Mouse (Mus musculus) B cell, adult 2 months (primary cell): Measurements from ENCODE around the gene Arhgap23.

Source experiments
- DNase-seq, 2 experiments: peaks; one replicate each; pipeline ENCODE4 v3.0.0; 2022

The Arhgap23 gene

GRCm38 (mm10) chr11:97435808-97436491 lies 20.6 kb downstream of the Arhgap23 start:
- DNase-seq: no peak

GRCm38 (mm10) chr11:97437745-97438144 lies 22.4 kb downstream of the Arhgap23 start:
- no peak for DNase-seq

GRCm38 (mm10) chr11:97438868-97439267 lies 23.5 kb downstream of the Arhgap23 start:
- DNase-seq: no peak

- peak in 1 of 2 experiments; percentile 17 for DNase-seq
Measured at GRCm38 (mm10) chr11:97439935-97440334, 24.6 kb downstream of the Arhgap23 start.

GRCm38 (mm10) chr11:97440441-97440881 lies 25.1 kb downstream of the Arhgap23 start:
- no peak for DNase-seq

GRCm38 (mm10) chr11:97441036-97441657 lies 25.8 kb downstream of the Arhgap23 start:
- no peak for DNase-seq

GRCm38 (mm10) chr11:97441658-97442125 lies 26.4 kb downstream of the Arhgap23 start:
- no peak for DNase-seq

- no peak for DNase-seq
Measured at GRCm38 (mm10) chr11:97442891-97443675, 27.8 kb downstream of the Arhgap23 start.

- no peak for DNase-seq
Measured at GRCm38 (mm10) chr11:97445596-97445995, 30.3 kb downstream of the Arhgap23 start.

- DNase-seq: no peak
Measured at GRCm38 (mm10) chr11:97445999-97446511, 30.7 kb downstream of the Arhgap23 start.

- DNase-seq: no peak
Measured at GRCm38 (mm10) chr11:97447979-97448378, 32.6 kb downstream of the Arhgap23 start.

- no peak for DNase-seq
Measured at GRCm38 (mm10) chr11:97448611-97449394, 33.5 kb downstream of the Arhgap23 start.

- no peak for DNase-seq
Measured at GRCm38 (mm10) chr11:97449601-97450293, 34.4 kb downstream of the Arhgap23 start.

- no peak for DNase-seq
Measured at GRCm38 (mm10) chr11:97450305-97450922, 35.1 kb downstream of the Arhgap23 start.

GRCm38 (mm10) chr11:97451625-97452024 lies 36.3 kb downstream of the Arhgap23 start:
- DNase-seq: no peak

- no peak for DNase-seq
Measured at GRCm38 (mm10) chr11:97457120-97457519, 41.8 kb downstream of the Arhgap23 start.

GRCm38 (mm10) chr11:97461307-97461820 lies 46.0 kb downstream of the Arhgap23 start:
- no peak for DNase-seq

- no peak for DNase-seq
Measured at GRCm38 (mm10) chr11:97462538-97462937, 47.2 kb downstream of the Arhgap23 start.

- no peak for DNase-seq
Measured at GRCm38 (mm10) chr11:97463166-97463565, 47.8 kb downstream of the Arhgap23 start.

GRCm38 (mm10) chr11:97463991-97464390 lies 48.7 kb downstream of the Arhgap23 start:
- no peak for DNase-seq

GRCm38 (mm10) chr11:97465957-97466356 lies 50.6 kb downstream of the Arhgap23 start:
- DNase-seq: no peak
